Mouse (Mus musculus) gastrocnemius, postnatal 25 days (tissue): ENCODE results near the gene Krtap27-1. TPM values are rescaled to one million over a fixed set of nuclear protein-coding genes. Genes with fewer than 3 reads are reported as not detected.

Source experiments
- total RNA-seq, 2 experiments: library from RNA; stranded (reverse); gene quantifications; 1 replicate in 1 of 2; 2 replicates in 1 of 2; pipeline ENCODE4 v1.2.3; 2021

The Krtap27-1 gene
- total RNA-seq, 2 experiments from 2014 or later, result not detected

Other genes starting within 250 kb of the Krtap27-1 start
- not detected for gene Cldn17, start 164.7 kb downstream of the Krtap27-1 start, total RNA-seq
- not detected for gene Cldn8, start 108.5 kb downstream of the Krtap27-1 start, total RNA-seq
- not detected for gene Krtap24-1, start 59.4 kb downstream of the Krtap27-1 start, total RNA-seq
- gene 2310079G19Rik, start 44.0 kb downstream of the Krtap27-1 start, total RNA-seq, result not detected
- not detected for gene Krtap26-1, start 23.9 kb downstream of the Krtap27-1 start, total RNA-seq
- not detected for gene 2310061N02Rik, start 36.3 kb upstream of the Krtap27-1 start, total RNA-seq
- not detected for gene Krtap13-1, start 57.2 kb upstream of the Krtap27-1 start, total RNA-seq
- gene Krtap13, start 80.0 kb upstream of the Krtap27-1 start, total RNA-seq, result not detected
- not detected for gene 2310034C09Rik, start 87.2 kb upstream of the Krtap27-1 start, total RNA-seq
- not detected for gene 2310057N15Rik, start 102.5 kb upstream of the Krtap27-1 start, total RNA-seq
- not detected for gene Gm5965, start 106.2 kb upstream of the Krtap27-1 start, total RNA-seq
- gene Gm20741, start 140.5 kb upstream of the Krtap27-1 start, total RNA-seq, result not detected
- gene Krtap15, start 148.5 kb upstream of the Krtap27-1 start, total RNA-seq, result not detected
- not detected for gene Krtap14, start 154.5 kb upstream of the Krtap27-1 start, total RNA-seq
- not detected for gene Krtap19-1, start 197.7 kb upstream of the Krtap27-1 start, total RNA-seq
- not detected for gene Krtap19-2, start 202.6 kb upstream of the Krtap27-1 start, total RNA-seq
- not detected for gene Krtap19-3, start 206.4 kb upstream of the Krtap27-1 start, total RNA-seq
- gene Krtap19-4, start 213.4 kb upstream of the Krtap27-1 start, total RNA-seq, result not detected
- not detected for gene Krtap19-5, start 224.8 kb upstream of the Krtap27-1 start, total RNA-seq